Mouse (Mus musculus) MEL (cell line): ENCODE data around the gene Olfm2. TPM values are rescaled to one million over a fixed set of nuclear protein-coding genes. Genes with fewer than 3 reads are reported as not detected.
"Not testable (repeated sequence)": the region's sequence is repeated elsewhere in the genome, so short reads cannot be mapped to it uniquely, and the experiment has no call there.

Source experiments
- DNase-seq: peaks from one replicate; pipeline ENCODE4 v3.0.0; 2011; ENCODE audit warnings: low read depth, low spot score
- H3K27ac ChIP-seq: 2 replicates; pipeline ENCODE4 v1.5.1; 2012; ENCODE audit warnings: low read depth, mild to moderate bottlenecking, control low read depth, low read length, moderate library complexity; ENCODE audit not compliant: control insufficient read depth
- H3K27me3 ChIP-seq, 2 experiments: fragments of 150-350 bp in 1 of 2; sonication (generic) in 1 of 2; 2 replicates each; pipeline ENCODE4 v1.6.1; 2012; ENCODE audit warnings: low read length in 2 of 2, mild to moderate bottlenecking in 2 of 2, improper control_type of control experiment in 1 of 2, moderate library complexity in 1 of 2; ENCODE audit not compliant: insufficient read depth in 2 of 2, control insufficient read depth in 1 of 2
- H3K36me3 ChIP-seq, 2 experiments: 2 replicates each; pipeline ENCODE4 v1.6.1; 2012 to 2014; ENCODE audit warnings: low read length in 2 of 2, improper control_type of control experiment in 1 of 2, inconsistent platforms in 1 of 2, mild to moderate bottlenecking in 1 of 2; ENCODE audit not compliant: insufficient read depth in 2 of 2, control insufficient read depth in 1 of 2
- H3K4me1 ChIP-seq, 2 experiments: fragments of 150-350 bp in 1 of 2; sonication (generic) in 1 of 2; 2 replicates each; pipeline ENCODE4 v1.6.1; 2012; ENCODE audit warnings: low read length in 2 of 2, improper control_type of control experiment in 1 of 2, mild to moderate bottlenecking in 1 of 2; ENCODE audit not compliant: insufficient read depth in 2 of 2, control insufficient read depth in 1 of 2
- H3K4me3 ChIP-seq, 2 experiments: fragments of 150-350 bp in 1 of 2; sonication (generic) in 1 of 2; 2 replicates each; pipeline ENCODE4 v1.5.1; 2012; ENCODE audit warnings: low read depth in 2 of 2, low read length in 2 of 2, mild to moderate bottlenecking in 2 of 2, moderate library complexity in 2 of 2, control low read depth in 1 of 2, improper control_type of control experiment in 1 of 2; ENCODE audit not compliant: control insufficient read depth in 1 of 2, insufficient read depth in 1 of 2
- H3K79me2 ChIP-seq: 2 replicates; pipeline ENCODE4 v1.6.1; 2012; ENCODE audit warnings: mild to moderate bottlenecking, low read length, moderate library complexity; ENCODE audit not compliant: control insufficient read depth, poor library complexity, insufficient read depth
- H3K9ac ChIP-seq: 2 replicates; pipeline ENCODE4 v1.6.1; 2012; ENCODE audit warnings: low read depth, mild to moderate bottlenecking, control low read depth, low read length, moderate library complexity; ENCODE audit not compliant: control insufficient read depth, poor library complexity, severe bottlenecking
- H3K9me3 ChIP-seq: fragments of 150-350 bp; sonication (generic); replicated peaks from 2 replicates; pipeline ENCODE4 v1.6.1; 2012; ENCODE audit warnings: mild to moderate bottlenecking, low read length, improper control_type of control experiment, moderate library complexity; ENCODE audit not compliant: insufficient read depth
- BHLHE40 ChIP-seq: IDR thresholded peaks from 2 replicates; pipeline ENCODE4 v1.6.1; 2012; ENCODE audit warnings: low read depth, mild to moderate bottlenecking, inconsistent platforms, low read length, improper control_type of control experiment, borderline replicate concordance
- ELF1 ChIP-seq: IDR thresholded peaks from 2 replicates; pipeline ENCODE4 v1.6.1; 2014; ENCODE audit warnings: low read depth, mild to moderate bottlenecking, inconsistent platforms, low read length, improper control_type of control experiment, moderate library complexity
- EP300 ChIP-seq, 2 experiments: IDR thresholded peaks; 2 replicates each; pipeline ENCODE4 v1.6.1; 2011; ENCODE audit warnings: improper control_type of control experiment in 2 of 2, low read length in 2 of 2, low read depth in 1 of 2, mild to moderate bottlenecking in 1 of 2
- ETS1 ChIP-seq: IDR thresholded peaks from 2 replicates; pipeline ENCODE4 v1.6.1; 2012; ENCODE audit warnings: low read depth, mild to moderate bottlenecking, inconsistent platforms, low read length, improper control_type of control experiment, moderate library complexity
- GABPA ChIP-seq: IDR thresholded peaks from 2 replicates; pipeline ENCODE4 v1.6.1; 2012; ENCODE audit warnings: low read depth, mild to moderate bottlenecking, inconsistent platforms, low read length, improper control_type of control experiment, moderate library complexity
- GATA1 ChIP-seq: IDR thresholded peaks from 2 replicates; pipeline ENCODE4 v1.6.1; 2011; ENCODE audit warnings: low read depth, low read length, improper control_type of control experiment
- HCFC1 ChIP-seq: IDR thresholded peaks from 2 replicates; pipeline ENCODE4 v1.6.1; 2012; ENCODE audit warnings: low read depth, mild to moderate bottlenecking, inconsistent platforms, low read length, improper control_type of control experiment, moderate library complexity
- MAX ChIP-seq: IDR thresholded peaks from 2 replicates; pipeline ENCODE4 v1.6.1; 2011; ENCODE audit warnings: low read length, improper control_type of control experiment
- MEF2A ChIP-seq: IDR thresholded peaks from 2 replicates; pipeline ENCODE4 v1.6.1; 2014; ENCODE audit warnings: low read depth, mild to moderate bottlenecking, inconsistent platforms, low read length, improper control_type of control experiment; ENCODE audit not compliant: poor library complexity, insufficient replicate concordance, severe bottlenecking; ENCODE audit errors: extremely low read depth
- MYB ChIP-seq: IDR thresholded peaks from 2 replicates; pipeline ENCODE4 v1.6.1; 2011; ENCODE audit warnings: mild to moderate bottlenecking, low read depth, low read length, improper control_type of control experiment
- MYC ChIP-seq: IDR thresholded peaks from 2 replicates; pipeline ENCODE4 v1.6.1; 2011; ENCODE audit warnings: low read depth, mild to moderate bottlenecking, low read length, improper control_type of control experiment, moderate library complexity
- NELFE ChIP-seq: IDR thresholded peaks from 2 replicates; pipeline ENCODE4 v1.6.1; 2011; ENCODE audit warnings: low read depth, low read length, improper control_type of control experiment
- NRF1 ChIP-seq: IDR thresholded peaks from 2 replicates; pipeline ENCODE4 v1.6.1; 2014; ENCODE audit warnings: low read depth, mild to moderate bottlenecking, inconsistent platforms, low read length, improper control_type of control experiment, moderate library complexity; ENCODE audit not compliant: poor library complexity, insufficient read depth, severe bottlenecking
- POLR2A ChIP-seq, 2 experiments: IDR thresholded peaks; 2 replicates each; pipeline ENCODE4 v1.6.1; 2011 to 2012; ENCODE audit warnings: low read length in 2 of 2, mild to moderate bottlenecking in 2 of 2, control low read depth in 1 of 2, improper control_type of control experiment in 1 of 2, low read depth in 1 of 2, moderate library complexity in 1 of 2; ENCODE audit not compliant: control insufficient read depth in 1 of 2, insufficient read depth in 1 of 2, poor library complexity in 1 of 2
- SMC3 ChIP-seq: IDR thresholded peaks from 2 replicates; pipeline ENCODE4 v1.6.1; 2011; ENCODE audit warnings: low read depth, low read length, improper control_type of control experiment
- UBTF ChIP-seq: IDR thresholded peaks from 2 replicates; pipeline ENCODE4 v1.6.1; 2012; ENCODE audit warnings: low read depth, mild to moderate bottlenecking, inconsistent platforms, low read length, improper control_type of control experiment, moderate library complexity, borderline replicate concordance; ENCODE audit not compliant: insufficient read depth
- USF2 ChIP-seq, 2 experiments: IDR thresholded peaks; 2 replicates each; pipeline ENCODE4 v1.6.1; 2011 to 2012; ENCODE audit warnings: improper control_type of control experiment in 2 of 2, low read length in 2 of 2, borderline replicate concordance in 1 of 2, inconsistent platforms in 1 of 2, low read depth in 1 of 2, mild to moderate bottlenecking in 1 of 2; ENCODE audit not compliant: insufficient read depth in 1 of 2
- ZC3H11A ChIP-seq: IDR thresholded peaks from 2 replicates; pipeline ENCODE4 v1.6.1; 2012; ENCODE audit warnings: low read depth, mild to moderate bottlenecking, inconsistent platforms, low read length, improper control_type of control experiment
- ZKSCAN1 ChIP-seq: IDR thresholded peaks from 2 replicates; pipeline ENCODE4 v1.6.1; 2012; ENCODE audit warnings: low read depth, mild to moderate bottlenecking, inconsistent platforms, low read length, improper control_type of control experiment, moderate library complexity
- polyA plus RNA-seq, 2 experiments: library from polyadenylated mRNA; stranded (reverse) in 1 of 2; unstranded in 1 of 2; fragments of >175 nt in 1 of 2; fragments of >200 nt in 1 of 2; gene quantifications; 2 replicates each; pipeline versions ENCODE4 v1.2.1 to v1.2.4; 2012; ENCODE audit warnings: low replicate concordance in 2 of 2, low read depth in 1 of 2; ENCODE audit not compliant: insufficient read length in 2 of 2, insufficient read depth in 1 of 2, missing spikeins in 1 of 2
- total RNA-seq: library from RNA; depleted of rRNA; stranded (reverse); fragments of 300-350 nt; gene quantifications from 2 replicates; pipeline ENCODE4 v1.2.3, GENCODE M21; 2012

The Olfm2 gene
- total and polyA plus RNA-seq, 3 experiments: 0.54 to 1.9 TPM; not detected in 1

GRCm38 (mm10) chr9:20696107-20696712, 49.9 kb downstream of the Olfm2 start:
- H3K9ac ChIP-seq: no peak overlapping the region
- no peaks in the 10 kb centered on the region for H3K4me1 ChIP-seq
- H3K4me3 ChIP-seq: no peak overlapping the region
- H3K36me3 ChIP-seq: no peaks in the 10 kb centered on the region
- H3K9me3 ChIP-seq: no peaks in the 10 kb centered on the region
- H3K27ac ChIP-seq: no peak overlapping the region
- H3K79me2 ChIP-seq: no peaks in the 10 kb centered on the region
- DNase-seq: no peak
- peaks cover 3 to 14% of the 10 kb centered on the region in 2 experiments for H3K27me3 ChIP-seq
- TF ChIP-seq MYB (no peak), NRF1 (no peak)

GRCm38 (mm10) chr9:20694721-20695235, 51.4 kb downstream of the Olfm2 start:
- no peak overlapping the region for H3K27ac ChIP-seq
- peaks cover 3 to 14% of the 10 kb centered on the region in 2 experiments for H3K27me3 ChIP-seq
- no peaks in the 10 kb centered on the region for H3K9me3 ChIP-seq
- H3K9ac ChIP-seq: no peak overlapping the region
- TF ChIP-seq ZC3H11A: no peak
- TF ChIP-seq ETS1: no peak
- no peak for TF ChIP-seq UBTF
- TF ChIP-seq BHLHE40: no peak
- TF ChIP-seq MEF2A: no peak
- no peak for TF ChIP-seq GABPA
- TF ChIP-seq USF2 (IDR thresholded peaks at IDR 0.05; ENCODE audit: borderline replicate concordance in 1 of 2, insufficient read depth in 1 of 2, low read depth in 1 of 2, low read length in 2 of 2): no peak
- TF ChIP-seq HCFC1: no peak
- no peak for TF ChIP-seq MYC
- H3K79me2 ChIP-seq: no peaks in the 10 kb centered on the region
- H3K4me3 ChIP-seq: no peak overlapping the region
- H3K4me1 ChIP-seq: no peaks in the 10 kb centered on the region
- DNase-seq: no peak
- H3K36me3 ChIP-seq: no peaks in the 10 kb centered on the region

DNA sequence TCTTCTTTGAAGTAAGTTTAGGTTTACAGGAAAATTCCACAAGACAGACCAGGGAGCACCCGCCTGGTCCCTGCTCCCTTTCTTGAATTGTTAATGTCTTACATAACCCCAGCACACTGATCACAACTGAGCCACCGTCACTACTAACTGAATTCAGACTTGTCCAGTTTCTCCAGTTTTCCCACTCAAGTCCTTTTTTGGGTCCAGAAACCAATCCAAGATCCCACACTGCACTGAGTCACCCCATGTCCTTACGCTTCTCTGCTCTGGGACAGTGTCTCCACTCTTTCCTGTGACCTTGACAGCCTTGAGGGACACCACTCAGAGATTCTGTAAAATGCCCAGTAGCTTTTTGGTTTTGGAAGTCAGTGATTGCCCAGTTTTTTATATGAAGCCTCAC, 53.3 kb downstream of the Olfm2 start:
- peaks cover 3 to 14% of the 10 kb centered on the region in 2 experiments for H3K27me3 ChIP-seq
- TF ChIP-seq EP300 (IDR thresholded peaks at IDR 0.05; ENCODE audit: low read depth in 1 of 2, low read length in 2 of 2): no peak
- no peak for TF ChIP-seq NELFE
- TF ChIP-seq GATA1: no peak
- no peak for TF ChIP-seq SMC3
- no peak for TF ChIP-seq ELF1
- TF ChIP-seq USF2 (IDR thresholded peaks at IDR 0.05; ENCODE audit: borderline replicate concordance in 1 of 2, insufficient read depth in 1 of 2, low read depth in 1 of 2, low read length in 2 of 2): no peak; a peak in 1 of 4 replicates
- TF ChIP-seq BHLHE40: no peak
- no peak for TF ChIP-seq POLR2A (IDR thresholded peaks at IDR 0.05; ENCODE audit: control insufficient read depth in 1 of 2, insufficient read depth in 1 of 2, low read depth in 1 of 2, low read length in 2 of 2, poor library complexity in 1 of 2)
- no peak for TF ChIP-seq MAX
- TF ChIP-seq ZKSCAN1: no peak
- TF ChIP-seq UBTF: no peak
- no peaks in the 10 kb centered on the region for H3K36me3 ChIP-seq
- H3K9ac ChIP-seq: no peak overlapping the region
- H3K4me1 ChIP-seq: no peaks in the 10 kb centered on the region
- no peak overlapping the region for H3K27ac ChIP-seq
- no peak for DNase-seq
- H3K4me3 ChIP-seq: no peak overlapping the region
- no peaks in the 10 kb centered on the region for H3K9me3 ChIP-seq
- H3K79me2 ChIP-seq: no peaks in the 10 kb centered on the region

DNA sequence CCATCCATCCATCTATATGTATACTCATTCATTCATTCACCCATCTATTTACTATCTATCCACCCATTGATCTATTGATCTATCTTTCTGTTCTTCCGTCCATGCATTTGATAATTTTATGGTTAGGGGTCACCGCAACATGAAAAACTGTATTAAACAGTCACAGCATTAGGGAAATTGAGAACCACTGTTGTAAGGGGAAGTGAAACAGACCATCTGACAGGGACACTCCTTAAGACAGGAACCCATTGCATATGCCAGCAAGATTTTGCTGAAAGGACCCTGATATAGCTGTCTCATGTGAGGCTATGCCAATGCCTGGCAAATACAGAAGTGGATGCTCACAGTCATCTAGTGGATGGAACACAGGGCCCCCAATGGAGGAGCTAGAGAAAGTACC, 55.7 kb downstream of the Olfm2 start:
- not testable (repeated sequence) for H3K4me3 ChIP-seq, H3K27ac ChIP-seq, H3K9ac ChIP-seq, H3K9me3 ChIP-seq, H3K36me3 ChIP-seq, H3K79me2 ChIP-seq, DNase-seq, H3K4me1 ChIP-seq
- H3K27me3 ChIP-seq: peaks cover 3 to 11% of the 10 kb centered on the region in 2 experiments
